Mouse (Mus musculus) myocyte (in vitro differentiated cells): ENCODE measurements around the gene Myo1e. TPM values are rescaled to one million over a fixed set of nuclear protein-coding genes. Genes with fewer than 3 reads are reported as not detected.

ENCODE experiments used
- H3K27me3 ChIP-seq: one replicate; pipeline ENCODE4 v1.6.1; 2011; ENCODE audit not compliant: control insufficient read depth, insufficient read depth, insufficient read length
- H3K36me3 ChIP-seq: one replicate; pipeline ENCODE4 v1.6.1; 2011; ENCODE audit not compliant: control insufficient read depth, insufficient read depth
- H3K4me2 ChIP-seq: one replicate; pipeline ENCODE4 v1.6.1; 2011; ENCODE audit warnings: low read depth, control low read depth
- H3K4me3 ChIP-seq: one replicate; pipeline ENCODE4 v1.5.1; 2011; ENCODE audit warnings: mild to moderate bottlenecking, control low read depth, moderate library complexity
- H3K79me2 ChIP-seq: one replicate; pipeline ENCODE4 v1.6.1; 2011; ENCODE audit not compliant: control insufficient read depth, insufficient read depth
- H3ac ChIP-seq: one replicate; pipeline ENCODE4 v1.6.1; 2011; ENCODE audit not compliant: control insufficient read depth, insufficient read length
- CEBPB ChIP-seq: IDR thresholded peaks from 2 replicates; pipeline ENCODE4 v1.6.1; 2011; ENCODE audit warnings: mild to moderate bottlenecking, moderate library complexity; ENCODE audit not compliant: poor library complexity, insufficient read depth, severe bottlenecking
- E2F4 ChIP-seq: IDR thresholded peaks from one replicate; pipeline ENCODE4 v1.6.1; 2011; ENCODE audit warnings: mild to moderate bottlenecking, control low read depth, moderate library complexity; ENCODE audit not compliant: insufficient read depth
- MAX ChIP-seq: IDR thresholded peaks from one replicate; pipeline ENCODE4 v1.6.1; 2011; ENCODE audit warnings: low read depth, mild to moderate bottlenecking, control low read depth
- MYOD1 ChIP-seq, 3 experiments: IDR thresholded peaks; one replicate each; pipeline ENCODE4 v1.6.1; 2011; ENCODE audit warnings: control low read depth in 2 of 3, low read depth in 2 of 3, mild to moderate bottlenecking in 2 of 3, moderate library complexity in 1 of 3; ENCODE audit not compliant: insufficient read length in 2 of 3, control insufficient read depth in 1 of 3
- MYOG ChIP-seq, 3 experiments: IDR thresholded peaks; one replicate each; pipeline ENCODE4 v1.6.1; 2011; ENCODE audit warnings: control low read depth in 2 of 3, low read depth in 2 of 3, mild to moderate bottlenecking in 2 of 3; ENCODE audit not compliant: insufficient read length in 2 of 3, control insufficient read depth in 1 of 3, insufficient read depth in 1 of 3
- POLR2A ChIP-seq: IDR thresholded peaks from one replicate; pipeline ENCODE4 v1.6.1; 2011; ENCODE audit warnings: low read depth, mild to moderate bottlenecking, control low read depth, moderate library complexity; ENCODE audit not compliant: insufficient read length
- POLR2AphosphoS2 ChIP-seq: IDR thresholded peaks from one replicate; pipeline ENCODE4 v1.6.1; 2011; ENCODE audit warnings: low read depth, control low read depth; ENCODE audit not compliant: insufficient read length
- REST ChIP-seq: IDR thresholded peaks from one replicate; pipeline ENCODE4 v1.6.1; 2011; ENCODE audit warnings: mild to moderate bottlenecking, control low read depth, moderate library complexity; ENCODE audit not compliant: insufficient read depth, insufficient read length
- SRF ChIP-seq: IDR thresholded peaks from one replicate; pipeline ENCODE4 v1.6.1; 2011; ENCODE audit warnings: low read depth; ENCODE audit not compliant: control insufficient read depth, insufficient read length
- TCF12 ChIP-seq: IDR thresholded peaks from one replicate; pipeline ENCODE4 v1.6.1; 2011; ENCODE audit warnings: mild to moderate bottlenecking, control low read depth; ENCODE audit not compliant: poor library complexity, insufficient read depth, severe bottlenecking
- TCF3 ChIP-seq: IDR thresholded peaks from one replicate; pipeline ENCODE4 v1.6.1; 2011; ENCODE audit warnings: low read depth, control low read depth; ENCODE audit not compliant: insufficient read length
- USF1 ChIP-seq: IDR thresholded peaks from one replicate; pipeline ENCODE4 v1.6.1; 2011; ENCODE audit warnings: low read depth, mild to moderate bottlenecking, control low read depth, moderate library complexity
- polyA plus RNA-seq: library from polyadenylated mRNA; unstranded; fragments of >200 nt; fragmentation: generic; extraction: Trizol; gene quantifications from one replicate; pipeline ENCODE4 v1.2.1, GENCODE M21; 2012; ENCODE audit warnings: missing spikeins

Gene Myo1e
- polyA plus RNA-seq, 1 experiment, result 26.5 TPM

DNA sequence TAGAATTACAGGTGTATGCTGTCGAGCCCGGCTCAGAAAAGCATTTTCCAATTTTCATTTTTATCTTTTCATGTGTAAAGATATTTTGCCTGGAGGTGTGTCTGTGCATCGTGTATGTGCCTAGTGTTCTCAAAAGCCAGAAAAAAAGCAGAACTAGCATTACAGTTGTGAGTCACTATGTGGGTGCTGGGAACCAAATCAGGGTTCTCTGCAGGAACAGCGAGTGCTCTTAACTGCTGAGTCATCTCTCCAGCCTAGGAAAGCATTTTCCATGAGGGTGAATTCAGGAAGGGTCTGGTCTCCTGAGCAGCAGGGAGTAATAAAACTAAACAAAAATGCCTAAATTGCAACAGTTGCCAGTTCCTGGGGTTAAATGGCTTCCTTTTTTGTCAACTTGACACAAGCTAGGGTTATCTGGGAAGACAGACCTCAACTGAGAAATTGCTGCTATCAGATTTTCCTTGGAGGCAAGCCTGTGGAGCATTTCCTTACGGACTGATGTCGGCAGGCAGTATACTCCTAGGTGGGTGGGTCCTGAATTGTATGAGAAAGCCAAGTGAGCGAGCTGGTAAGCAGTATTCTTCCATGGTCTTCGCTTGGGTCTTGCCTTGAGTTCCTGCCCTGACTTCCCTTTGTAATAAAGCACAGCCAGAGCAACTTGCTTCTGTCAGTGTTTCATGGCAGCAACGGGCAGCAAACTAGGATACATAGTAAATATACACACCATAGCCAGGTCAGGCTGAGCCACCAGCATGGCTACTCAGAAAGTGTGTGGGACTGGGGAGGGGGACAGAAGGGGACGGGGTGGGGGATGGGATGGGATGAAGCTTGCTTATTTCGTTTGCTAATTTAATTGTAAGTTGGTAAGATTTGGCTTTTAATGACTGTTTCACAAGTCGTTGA lies 184.8 kb downstream of the Myo1e start:
- TF ChIP-seq CEBPB (no peak), POLR2A (no peak), MYOG (IDR thresholded peaks at IDR 0.05; ENCODE audit: control insufficient read depth in 1 of 3, insufficient read depth in 1 of 3, insufficient read length in 2 of 3, low read depth in 2 of 3) (no peak), E2F4 (no peak), POLR2AphosphoS2 (no peak), TCF3 (no peak), SRF (no peak), MYOD1 (IDR thresholded peaks at IDR 0.05; ENCODE audit: control insufficient read depth in 1 of 3, insufficient read length in 2 of 3, low read depth in 2 of 3) (no peak), MAX (no peak), USF1 (no peak), TCF12 (no peak), REST (no peak)
- Histone ChIP-seq H3K4me3 (no peak overlapping the region), H3K4me2 (no peak overlapping the region), H3K27me3 (no peaks in the 10 kb centered on the region), H3K36me3 (peaks cover 53% of the 10 kb centered on the region), H3ac (no peak overlapping the region), H3K79me2 (no peaks in the 10 kb centered on the region)

DNA sequence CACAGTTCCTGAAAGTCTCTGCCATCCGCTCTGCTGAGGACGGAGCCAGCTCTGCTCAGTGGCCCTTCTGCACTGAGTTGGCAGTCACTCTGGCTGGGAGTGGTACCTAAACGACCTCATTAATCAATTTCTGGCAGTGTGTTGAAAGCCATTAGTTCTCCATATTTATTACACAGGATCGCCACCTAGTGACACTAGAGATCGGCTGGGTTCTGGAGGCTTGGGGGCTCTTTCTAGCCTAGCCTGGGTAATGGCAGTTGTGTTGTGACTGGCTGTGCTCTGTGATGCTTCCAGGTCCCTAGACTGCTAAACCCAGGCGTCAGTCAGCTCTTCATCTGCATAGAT lies 185.4 kb downstream of the Myo1e start:
- peaks cover 50% of the 10 kb centered on the region for H3K36me3 ChIP-seq
- TF ChIP-seq TCF12, result no peak
- TF ChIP-seq E2F4, result no peak
- TF ChIP-seq MAX, result no peak
- TF ChIP-seq MYOG (IDR thresholded peaks at IDR 0.05; ENCODE audit: control insufficient read depth in 1 of 3, insufficient read depth in 1 of 3, insufficient read length in 2 of 3, low read depth in 2 of 3), result no peak
- TF ChIP-seq USF1, result no peak
- no peak for TF ChIP-seq POLR2AphosphoS2
- no peak for TF ChIP-seq TCF3
- TF ChIP-seq POLR2A, result no peak
- TF ChIP-seq REST, result no peak
- no peak for TF ChIP-seq MYOD1 (IDR thresholded peaks at IDR 0.05; ENCODE audit: control insufficient read depth in 1 of 3, insufficient read length in 2 of 3, low read depth in 2 of 3)
- TF ChIP-seq CEBPB, result no peak
- no peak for TF ChIP-seq SRF
- H3K27me3 ChIP-seq, result no peaks in the 10 kb centered on the region

DNA sequence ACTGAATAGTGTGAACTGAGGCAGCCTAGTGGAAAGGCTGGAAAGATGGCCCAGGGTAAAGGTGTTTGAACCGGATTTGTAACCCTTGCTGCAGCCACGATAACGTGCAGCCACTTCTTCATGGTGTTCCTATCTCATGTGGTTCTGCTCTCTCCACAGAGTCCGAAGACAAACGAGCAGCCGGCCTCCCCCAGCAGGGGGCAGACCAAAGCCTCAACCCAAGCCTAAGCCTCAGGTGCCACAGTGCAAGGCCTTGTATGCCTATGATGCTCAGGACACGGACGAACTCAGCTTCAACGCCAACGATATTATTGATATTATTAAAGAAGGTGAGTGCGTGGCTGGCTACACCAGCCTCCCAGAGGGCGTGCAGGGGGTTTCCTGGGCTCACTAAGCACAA lies 188.5 kb downstream of the Myo1e start:
- H3ac ChIP-seq, result no peak overlapping the region
- no peak for TF ChIP-seq SRF
- no peak for TF ChIP-seq MAX
- TF ChIP-seq USF1, result no peak
- TF ChIP-seq TCF3, result no peak
- no peak for TF ChIP-seq REST
- TF ChIP-seq E2F4, result no peak
- no peak for TF ChIP-seq MYOG (IDR thresholded peaks at IDR 0.05; ENCODE audit: control insufficient read depth in 1 of 3, insufficient read depth in 1 of 3, insufficient read length in 2 of 3, low read depth in 2 of 3)
- no peak for TF ChIP-seq POLR2A
- TF ChIP-seq POLR2AphosphoS2, result no peak
- no peak for TF ChIP-seq MYOD1 (IDR thresholded peaks at IDR 0.05; ENCODE audit: control insufficient read depth in 1 of 3, insufficient read length in 2 of 3, low read depth in 2 of 3)
- TF ChIP-seq TCF12, result no peak
- TF ChIP-seq CEBPB, result no peak
- no peaks in the 10 kb centered on the region for H3K27me3 ChIP-seq
- H3K4me3 ChIP-seq, result no peak overlapping the region
- no peak overlapping the region for H3K4me2 ChIP-seq
- H3K36me3 ChIP-seq, result peaks cover 45% of the 10 kb centered on the region
- H3K79me2 ChIP-seq, result no peaks in the 10 kb centered on the region

More for the DNA sequence above, 185.4 kb downstream of the Myo1e start:
- Histone ChIP-seq H3K4me3 (no peak overlapping the region), H3ac (no peak overlapping the region), H3K79me2 (no peaks in the 10 kb centered on the region), H3K4me2 (no peak overlapping the region)

DNA sequence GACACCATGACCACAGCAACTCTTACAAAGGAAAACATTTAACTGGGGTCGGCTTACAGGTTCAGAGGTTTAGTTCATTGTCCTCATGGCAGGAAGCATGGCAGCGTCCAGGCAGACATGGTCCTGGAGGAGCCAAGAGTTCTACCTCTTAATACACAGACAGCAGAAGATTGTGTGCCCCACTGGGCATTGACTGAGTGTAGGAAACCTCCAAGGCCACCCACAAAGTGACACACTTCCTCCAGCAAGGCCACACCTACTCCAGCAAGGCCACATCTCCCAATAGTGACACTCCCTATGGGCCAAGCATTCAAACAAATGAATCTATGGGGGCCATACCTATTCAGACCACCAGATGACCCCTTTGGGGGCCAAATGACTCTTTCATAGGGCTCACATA lies 188.9 kb downstream of the Myo1e start:
- Histone ChIP-seq H3ac (no peak overlapping the region), H3K27me3 (no peaks in the 10 kb centered on the region), H3K4me2 (no peak overlapping the region), H3K36me3 (peaks cover 46% of the 10 kb centered on the region), H3K4me3 (no peak overlapping the region), H3K79me2 (no peaks in the 10 kb centered on the region)
- TF ChIP-seq TCF12 (no peak), MYOG (IDR thresholded peaks at IDR 0.05; ENCODE audit: control insufficient read depth in 1 of 3, insufficient read depth in 1 of 3, insufficient read length in 2 of 3, low read depth in 2 of 3) (no peak), MAX (no peak), POLR2AphosphoS2 (no peak)
